Mouse (Mus musculus) regulatory T cell (primary cell): ENCODE data around the gene Gm10803.

Experiments
- in situ Hi-C: fragments of 300-600 bp; cut with MboI, MseI; formaldehyde crosslinking; loops from one replicate; pipeline ENCODE4 v1.15.1; 2025; ENCODE audit warnings: high pct_unique_total_duplicates

Gm10803 gene

GRCm38 (mm10) chr2:93591706-93592105, 31.3 kb downstream of the Gm10803 start:
- in situ Hi-C loops: no loop called here

GRCm38 (mm10) chr2:93592164-93592790, 31.9 kb downstream of the Gm10803 start:
- in situ Hi-C loops: no loop called here

DNA sequence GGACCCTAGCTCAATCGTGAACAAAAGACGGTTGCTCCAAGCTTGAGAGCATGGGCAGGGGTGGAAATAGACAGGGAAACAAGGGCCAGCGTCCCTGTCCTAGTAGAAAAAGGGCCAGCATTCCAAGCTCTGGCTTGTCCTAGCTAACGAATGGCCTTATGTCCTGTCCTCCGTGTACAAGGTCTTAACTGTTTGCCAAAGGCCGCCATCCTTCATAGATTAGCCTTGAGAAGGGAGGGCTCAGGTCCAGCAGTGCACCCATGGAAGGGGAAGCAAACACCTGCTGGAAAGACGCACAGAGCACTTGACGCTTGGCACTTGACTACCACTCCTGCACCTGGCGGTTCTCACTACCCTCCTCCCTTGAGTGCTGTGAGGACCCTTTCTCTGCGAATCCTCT, 32.8 kb downstream of the Gm10803 start:
- in situ Hi-C loops: no loop called here

DNA sequence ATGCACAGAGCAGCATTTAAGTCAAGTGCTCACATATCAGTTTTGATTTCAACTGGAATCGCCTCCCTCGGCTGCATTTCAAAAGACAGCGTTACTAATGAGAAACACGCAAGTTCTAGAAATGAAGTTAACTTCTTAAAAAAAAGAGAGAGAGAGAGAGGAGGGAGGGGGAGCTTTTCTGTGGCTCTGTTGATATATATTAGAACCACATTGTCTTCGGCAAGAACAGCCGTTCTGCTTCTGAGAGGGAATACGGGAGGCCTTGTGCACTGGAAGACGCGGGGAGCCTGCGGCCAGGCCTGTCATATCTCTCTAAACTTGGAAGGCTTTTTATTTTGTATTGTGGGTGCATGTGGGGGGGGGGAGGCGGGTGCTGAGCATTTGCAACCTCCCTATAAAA, 36.8 kb downstream of the Gm10803 start:
- in situ Hi-C loops: no loop called here

DNA sequence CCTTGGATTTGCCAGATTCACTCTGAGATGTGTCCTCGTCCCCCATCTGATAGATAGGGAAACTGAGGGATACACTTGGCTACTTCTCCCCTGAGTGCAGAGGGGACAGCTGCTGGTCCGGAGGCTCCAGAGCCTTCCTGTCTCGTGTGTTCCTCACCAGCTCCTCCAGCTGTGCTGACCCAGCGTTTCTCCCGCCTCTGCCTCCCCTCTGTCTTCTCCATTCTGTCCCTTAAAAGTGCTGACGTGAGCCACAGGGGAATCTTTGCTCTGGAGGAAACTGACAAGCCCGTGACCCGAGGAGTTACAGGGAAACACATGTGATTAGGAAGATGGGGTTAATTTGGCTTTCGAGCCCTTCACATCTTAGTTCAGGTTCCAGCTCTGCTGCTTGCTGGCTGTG, 39.4 kb downstream of the Gm10803 start:
- in situ Hi-C loops: no loop called here

- in situ Hi-C loops: no loop called here
Observed at GRCm38 (mm10) chr2:93604601-93605285, 44.4 kb downstream of the Gm10803 start.

DNA sequence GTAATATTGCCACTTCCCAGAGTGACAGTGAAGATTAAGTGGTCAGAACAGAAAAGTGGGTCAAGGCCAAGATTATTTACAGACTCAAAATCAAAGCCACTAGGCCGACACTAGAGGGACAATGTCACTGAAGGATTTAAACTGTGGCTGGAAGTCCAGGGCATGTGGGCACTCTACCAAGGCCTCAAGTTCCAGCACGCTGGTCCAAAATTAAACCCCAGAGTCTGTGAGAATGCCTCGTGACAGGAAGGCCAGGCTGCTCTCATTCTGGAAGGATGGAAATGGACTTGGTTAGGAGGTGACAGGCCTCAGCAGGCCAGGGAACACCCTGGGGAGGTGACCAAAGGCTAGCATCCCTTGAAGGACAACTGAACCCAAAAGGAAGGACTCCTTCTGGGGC, 48.4 kb downstream of the Gm10803 start:
- in situ Hi-C loops: no loop called here

GRCm38 (mm10) chr2:93613020-93613419, 52.7 kb downstream of the Gm10803 start:
- in situ Hi-C loops: no loop called here
